Mouse (Mus musculus): Measurements from ENCODE around the gene Olfr958. TPM values are rescaled to one million over a fixed set of nuclear protein-coding genes. Genes with fewer than 3 reads are reported as not detected.
A peak's percentile ranks its signal among the peaks of the same experiment; 100 is the strongest.

The Olfr958 gene
- not detected in 2 replicates for polyA plus RNA-seq (2012; rRNA removed)
- polyA plus RNA-seq (2014; fragmentation: Nextera tagmentation; extraction: Ambion mirVana), result not detected in 2 replicates

- DNase-seq (ENCODE audit: low read depth in 3 of 3, low spot score in 3 of 3), result no peak
- Histone ChIP-seq H3K36me3 (replicated peaks; ENCODE audit: control insufficient read depth, insufficient read depth, low read depth) (no peaks in the 10 kb centered on the region), H3K4me1 (replicated peaks; ENCODE audit: control insufficient read depth in 2 of 2, insufficient read depth in 2 of 2, low read length in 1 of 2) (no peaks in the 10 kb centered on the region), H3K27me3 (ENCODE audit: control insufficient read depth, insufficient read depth, low read length) (no peaks in the 10 kb centered on the region), H3K4me2 (ENCODE audit: low read depth) (no peak within 1 kb of the TSS), H3K27ac (no peak within 1 kb of the TSS), H3K4me3 (ENCODE audit: insufficient read depth in 1 of 2, low read depth in 2 of 2, low read length in 2 of 2) (no peak within 1 kb of the TSS), H3K9me3 (ENCODE audit: control insufficient read depth, low read length) (no peaks in the 10 kb centered on the region), H3K9ac (replicated peaks) (no peak within 1 kb of the TSS)
- WGBS (ENCODE audit: insufficient replicate concordance), result 31% methylated on average over 2 of the region's 2 CpGs
- ATAC-seq (ENCODE audit: insufficient read depth), result no peak
- TF ChIP-seq CTCF (IDR thresholded peaks at IDR 0.05; ENCODE audit: low read depth) (no peak), EP300 (IDR thresholded peaks at IDR 0.05; ENCODE audit: low read depth) (no peak)
Measured at GRCm38 (mm10) chr9:39553946-39554345, at the start of gene Olfr958. TSS of gene Olfr958 (minus strand) at chr9:39554054.

DNA sequence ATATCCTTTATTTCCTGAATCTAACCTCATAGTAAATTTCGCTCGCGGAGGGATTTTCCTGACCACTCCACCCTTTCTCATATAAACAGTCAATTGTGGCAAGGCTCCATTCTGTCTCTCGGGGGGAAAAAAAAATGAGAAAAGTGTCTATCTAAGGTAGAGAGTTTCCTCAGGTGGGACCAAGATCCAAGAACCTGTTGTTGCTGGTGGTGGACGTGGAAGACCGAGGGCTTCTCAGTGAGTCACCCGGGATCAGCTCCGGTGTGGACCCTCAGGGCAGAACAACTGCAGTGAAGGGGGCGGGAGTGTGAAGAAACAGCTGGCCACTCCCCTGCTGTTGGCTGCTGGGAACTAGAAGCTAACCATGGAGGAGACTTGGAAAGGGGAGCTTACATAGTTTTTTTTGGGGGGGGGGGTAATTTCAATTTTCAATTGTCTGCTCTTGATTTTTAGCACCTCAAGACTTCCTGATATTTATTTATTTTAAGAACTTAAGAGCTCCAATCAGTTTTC lies 49.5 kb upstream of the Olfr958 start:
- DNase-seq (ENCODE audit: low read depth in 3 of 3, low spot score in 3 of 3), result no peak
- Histone ChIP-seq H3K27ac (no peak overlapping the region), H3K4me1 (replicated peaks; ENCODE audit: control insufficient read depth in 2 of 2, insufficient read depth in 2 of 2, low read length in 1 of 2) (no peaks in the 10 kb centered on the region), H3K36me3 (replicated peaks; ENCODE audit: control insufficient read depth, insufficient read depth, low read depth) (no peaks in the 10 kb centered on the region), H3K9ac (replicated peaks) (no peak overlapping the region), H3K27me3 (ENCODE audit: control insufficient read depth, insufficient read depth, low read length) (no peaks in the 10 kb centered on the region), H3K9me3 (ENCODE audit: control insufficient read depth, low read length) (no peaks in the 10 kb centered on the region), H3K4me2 (ENCODE audit: low read depth) (no peak overlapping the region), H3K4me3 (ENCODE audit: insufficient read depth in 1 of 2, low read depth in 2 of 2, low read length in 2 of 2) (no peak overlapping the region)
- 3% methylated on average over 9 of the region's 9 CpGs for WGBS (ENCODE audit: insufficient replicate concordance)
- ATAC-seq (ENCODE audit: insufficient read depth), result no peak
- no peak for TF ChIP-seq EP300 (IDR thresholded peaks at IDR 0.05; ENCODE audit: low read depth)
- no peak for TF ChIP-seq CTCF (IDR thresholded peaks at IDR 0.05; ENCODE audit: low read depth)

DNA sequence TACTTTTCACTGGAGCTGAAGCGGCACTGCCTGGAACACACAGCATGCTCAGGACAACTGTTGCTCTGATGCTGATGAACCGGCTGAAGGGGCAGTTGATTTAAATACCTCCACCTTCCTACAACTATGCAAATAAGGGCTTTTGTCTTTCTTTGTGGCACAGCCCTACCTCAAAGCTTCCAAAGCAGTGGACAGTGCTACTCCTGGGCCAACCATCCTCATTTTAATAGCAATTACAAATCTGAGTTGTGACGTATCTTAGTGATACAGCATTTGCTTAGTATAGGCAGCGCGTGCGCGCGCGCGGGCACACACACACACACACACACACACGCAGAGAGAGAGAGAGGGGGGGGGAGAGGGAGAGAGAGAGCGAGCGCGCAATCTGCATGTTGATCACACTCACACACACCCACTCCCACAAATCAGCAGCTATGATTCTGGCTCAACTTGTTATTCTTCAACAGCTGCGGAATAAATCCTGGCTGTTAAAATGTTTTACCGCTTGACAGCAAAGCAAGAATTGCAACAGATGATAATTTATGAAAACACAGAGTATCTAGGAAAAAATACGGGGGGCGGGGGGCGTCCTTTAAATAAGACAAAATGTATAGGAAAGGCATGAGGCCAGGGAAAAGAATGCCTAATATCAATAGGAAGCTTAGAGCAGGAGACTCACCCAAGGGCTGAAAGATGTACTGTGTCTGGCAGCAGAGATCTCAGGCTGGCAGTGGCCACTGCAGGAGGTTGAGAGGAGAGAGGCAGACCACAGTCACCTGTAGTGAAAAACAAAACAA lies 48.9 kb upstream of the Olfr958 start:
- Histone ChIP-seq H3K36me3 (replicated peaks; ENCODE audit: control insufficient read depth, insufficient read depth, low read depth) (no peaks in the 10 kb centered on the region), H3K27me3 (ENCODE audit: control insufficient read depth, insufficient read depth, low read length) (no peaks in the 10 kb centered on the region), H3K9me3 (ENCODE audit: control insufficient read depth, low read length) (no peaks in the 10 kb centered on the region), H3K4me3 (ENCODE audit: insufficient read depth in 1 of 2, low read depth in 2 of 2, low read length in 2 of 2) (0 out of 4 replicates have a peak overlapping the region, but pooled peaks of 1 of the 2 experiments have one; percentile 27), H3K27ac (no peak overlapping the region), H3K4me2 (ENCODE audit: low read depth) (no peak overlapping the region), H3K9ac (replicated peaks) (no peak overlapping the region), H3K4me1 (replicated peaks; ENCODE audit: control insufficient read depth in 2 of 2, insufficient read depth in 2 of 2, low read length in 1 of 2) (no peaks in the 10 kb centered on the region)
- WGBS (ENCODE audit: insufficient replicate concordance), result 2% methylated on average over 18 of the region's 19 CpGs
- ATAC-seq (ENCODE audit: insufficient read depth), result no peak
- no peak for DNase-seq (ENCODE audit: low read depth in 3 of 3, low spot score in 3 of 3)
- TF ChIP-seq EP300 (IDR thresholded peaks at IDR 0.05; ENCODE audit: low read depth) (no peak), CTCF (IDR thresholded peaks at IDR 0.05; ENCODE audit: low read depth) (no peak)

- no peaks in the 10 kb centered on the region for H3K27me3 ChIP-seq (ENCODE audit: control insufficient read depth, insufficient read depth, low read length)
- H3K4me1 ChIP-seq (replicated peaks; ENCODE audit: control insufficient read depth in 2 of 2, insufficient read depth in 2 of 2, low read length in 1 of 2), result no peaks in the 10 kb centered on the region
- no peak overlapping the region for H3K9ac ChIP-seq (replicated peaks)
- no peak for TF ChIP-seq CTCF (IDR thresholded peaks at IDR 0.05; ENCODE audit: low read depth)
- no peak for TF ChIP-seq EP300 (IDR thresholded peaks at IDR 0.05; ENCODE audit: low read depth)
- no peak overlapping the region for H3K4me3 ChIP-seq (ENCODE audit: insufficient read depth in 1 of 2, low read depth in 2 of 2, low read length in 2 of 2)
- H3K36me3 ChIP-seq (replicated peaks; ENCODE audit: control insufficient read depth, insufficient read depth, low read depth), result no peaks in the 10 kb centered on the region
- H3K4me2 ChIP-seq (ENCODE audit: low read depth), result no peak overlapping the region
- no peaks in the 10 kb centered on the region for H3K9me3 ChIP-seq (ENCODE audit: control insufficient read depth, low read length)
- ATAC-seq (ENCODE audit: insufficient read depth), result no peak
- no peak for DNase-seq (ENCODE audit: low read depth in 3 of 3, low spot score in 3 of 3)
- WGBS (ENCODE audit: insufficient replicate concordance), result 63% methylated on average over 5 of the region's 5 CpGs
- H3K27ac ChIP-seq, result no peak overlapping the region
Measured at GRCm38 (mm10) chr9:39577050-39577449, 23.2 kb upstream of the Olfr958 start.

GRCm38 (mm10) chr9:39575469-39575868 lies 21.6 kb upstream of the Olfr958 start, which contains the start of gene Olfr959:
TSS of gene Olfr959 (minus strand) at chr9:39575569.
- Histone ChIP-seq H3K4me1 (replicated peaks; ENCODE audit: control insufficient read depth in 2 of 2, insufficient read depth in 2 of 2, low read length in 1 of 2) (no peaks in the 10 kb centered on the region), H3K27me3 (ENCODE audit: control insufficient read depth, insufficient read depth, low read length) (no peaks in the 10 kb centered on the region), H3K4me2 (ENCODE audit: low read depth) (no peak within 1 kb of the TSS), H3K4me3 (ENCODE audit: insufficient read depth in 1 of 2, low read depth in 2 of 2, low read length in 2 of 2) (no peak within 1 kb of the TSS), H3K27ac (no peak within 1 kb of the TSS), H3K9me3 (ENCODE audit: control insufficient read depth, low read length) (no peaks in the 10 kb centered on the region), H3K36me3 (replicated peaks; ENCODE audit: control insufficient read depth, insufficient read depth, low read depth) (no peaks in the 10 kb centered on the region), H3K9ac (replicated peaks) (no peak within 1 kb of the TSS)
- ATAC-seq (ENCODE audit: insufficient read depth) (no peak), DNase-seq (ENCODE audit: low read depth in 3 of 3, low spot score in 3 of 3) (no peak)
- WGBS (ENCODE audit: insufficient replicate concordance), result 46% methylated on average over 3 of the region's 3 CpGs
- TF ChIP-seq CTCF (IDR thresholded peaks at IDR 0.05; ENCODE audit: low read depth) (no peak), EP300 (IDR thresholded peaks at IDR 0.05; ENCODE audit: low read depth) (no peak)

Measured in liver, embryonic 14.5 days (tissue).